In the genomic region with DNA sequence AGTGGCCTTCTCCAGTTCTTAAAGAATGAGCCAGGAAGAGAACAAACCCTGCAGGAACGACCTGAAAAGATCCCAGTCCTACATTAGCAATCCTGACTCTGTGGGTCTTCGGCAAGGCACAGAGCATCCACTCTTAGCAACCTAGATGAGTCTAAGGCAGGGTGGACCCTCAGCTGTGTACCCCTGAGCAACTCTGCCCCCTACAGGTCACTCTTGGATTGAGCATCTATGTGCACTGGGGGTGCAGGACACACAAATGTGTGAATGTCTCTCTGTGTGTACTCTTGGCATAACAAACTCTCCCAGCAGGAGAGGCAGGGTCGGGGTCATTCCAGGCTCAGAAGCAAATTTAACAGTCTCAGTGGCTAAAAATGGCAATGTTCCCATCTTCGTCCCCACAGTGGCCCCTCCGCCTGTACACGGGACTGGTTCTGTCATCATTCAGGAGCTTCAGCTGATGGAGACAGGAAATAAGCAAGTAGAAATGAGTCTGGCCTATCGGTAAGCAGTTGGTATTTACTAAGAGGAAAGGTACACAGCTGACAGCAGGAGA, we compare ENCODE assay signal across 8 mouse cellular contexts. TPM values are rescaled to one million over a fixed set of nuclear protein-coding genes. Genes with fewer than 3 reads are reported as not detected.
A peak's percentile ranks its signal among the peaks of the same experiment; 100 is the strongest.
DNase-seq lines count a peak whose midpoint lies in the region; ATAC-seq and TF ChIP-seq lines count a peak whose summit lies in the region.

No protein-coding gene starts in this region.

- ATAC-seq in limb, embryonic 11.5 days (ENCODE audit: insufficient number of reproducible peaks, low FRiP score, low TSS enrichment, low read depth): no peak
- ATAC-seq in forebrain, embryonic 13.5 days: no peak

- WGBS in cerebellum, adult 2 months: 50% methylated on average over 7 of the region's 7 CpGs
- 79% methylated on average over 7 of the region's 7 CpGs for WGBS in limb, embryonic 11.5 days
- 84% methylated on average over 7 of the region's 7 CpGs for WGBS in limb, embryonic 10.5 days
- 75% methylated on average over 7 of the region's 7 CpGs for WGBS in forebrain, embryonic 13.5 days

- H3K36me3 ChIP-seq in limb, embryonic 11.5 days (ENCODE audit: control insufficient read depth, insufficient read depth, low read length): no peaks in the 10 kb centered on the region
- H3K36me3 ChIP-seq in limb, embryonic 10.5 days: no peaks in the 10 kb centered on the region
- H3K36me3 ChIP-seq in forebrain, embryonic 13.5 days (ENCODE audit: poor library complexity, severe bottlenecking): no peaks in the 10 kb centered on the region

- H3K27me3 ChIP-seq in cerebellum, adult 2 months (ENCODE audit: control insufficient read depth, insufficient read depth, low read length): no peaks in the 10 kb centered on the region
- no peaks in the 10 kb centered on the region for H3K27me3 ChIP-seq in limb, embryonic 11.5 days (ENCODE audit: control insufficient read depth, insufficient read depth, low read length)
- no peaks in the 10 kb centered on the region for H3K27me3 ChIP-seq in limb, embryonic 10.5 days (ENCODE audit: low read depth, poor library complexity, severe bottlenecking)
- no peaks in the 10 kb centered on the region for H3K27me3 ChIP-seq in forebrain, embryonic 13.5 days

- H3K27ac ChIP-seq in cerebellum, adult 2 months (ENCODE audit: insufficient read depth, low read length): no peak overlapping the region
- no peak overlapping the region for H3K27ac ChIP-seq in limb, embryonic 11.5 days (replicated peaks; ENCODE audit: low read depth, low read length)
- H3K27ac ChIP-seq in limb, embryonic 10.5 days: no peak overlapping the region
- H3K27ac ChIP-seq in forebrain, embryonic 13.5 days: no peak overlapping the region

- peak; percentile 23; the same call in 1 of the 2 replicates for TF ChIP-seq CTCF in cerebellum, adult 2 months (IDR thresholded peaks at IDR 0.05; ENCODE audit: borderline replicate concordance, insufficient read depth, low read depth, low read length)

- no peak for DNase-seq in cerebellum, adult 2 months
- DNase-seq in cerebellum, postnatal 36 days: no peak
- DNase-seq in limb, embryonic 11.5 days (ENCODE audit: low spot score): peak; percentile 36
- no peak for DNase-seq in limb, embryonic 10.5 days (ENCODE audit: low spot score)
- DNase-seq in c-Kit-positive CD71-positive TER-119-positive erythroid progenitor cells, embryonic 14.5 days (ENCODE audit: low spot score): peak; percentile 6
- peak; percentile 70 for DNase-seq in lung, postnatal 10 days
- DNase-seq in urinary bladder, postnatal 10 days (ENCODE audit: low spot score): no peak

- no peak overlapping the region for H3K4me3 ChIP-seq in cerebellum, adult 2 months (replicated peaks; ENCODE audit: insufficient read depth, low read depth, low read length)
- no peak overlapping the region for H3K4me3 ChIP-seq in limb, embryonic 11.5 days (ENCODE audit: low read depth, low read length)
- H3K4me3 ChIP-seq in limb, embryonic 10.5 days: no peak overlapping the region
- no peak overlapping the region for H3K4me3 ChIP-seq in forebrain, embryonic 13.5 days

- no peaks in the 10 kb centered on the region for H3K9me3 ChIP-seq in limb, embryonic 11.5 days (ENCODE audit: control insufficient read depth, low read length)
- no peaks in the 10 kb centered on the region for H3K9me3 ChIP-seq in limb, embryonic 10.5 days (replicated peaks)
- no peaks in the 10 kb centered on the region for H3K9me3 ChIP-seq in forebrain, embryonic 13.5 days (replicated peaks)

- no peaks in the 10 kb centered on the region for H3K4me1 ChIP-seq in cerebellum, adult 2 months (ENCODE audit: control insufficient read depth, insufficient read depth, low read length)
- no peaks in the 10 kb centered on the region for H3K4me1 ChIP-seq in limb, embryonic 11.5 days (ENCODE audit: control insufficient read depth, insufficient read depth, low read length)
- peaks cover 5% of the 10 kb centered on the region; the same call in 1 of the 2 replicates for H3K4me1 ChIP-seq in limb, embryonic 10.5 days
- H3K4me1 ChIP-seq in forebrain, embryonic 13.5 days: peaks cover 11% of the 10 kb centered on the region; the same call in 1 of the 2 replicates

- no peak overlapping the region for H3K9ac ChIP-seq in limb, embryonic 11.5 days (ENCODE audit: low read length)
- no peak overlapping the region for H3K9ac ChIP-seq in forebrain, embryonic 13.5 days

- H3K4me2 ChIP-seq in limb, embryonic 11.5 days (ENCODE audit: low read depth, severe bottlenecking): no peak overlapping the region
- no peak overlapping the region for H3K4me2 ChIP-seq in forebrain, embryonic 13.5 days

- TF ChIP-seq POLR2A in cerebellum, adult 2 months (IDR thresholded peaks at IDR 0.05; ENCODE audit: borderline replicate concordance, insufficient read depth, low read length): no peak

RNA-seq across cellular contexts. Expression of a gene that starts 39.3 kb away (rescaled TPM):
- polyA plus RNA-seq in cerebellum, adult 2 months (2012; rRNA removed): 5.7 and 6.3 TPM in 2 replicates
- polyA plus RNA-seq in limb, embryonic 11.5 days (2014; fragmentation: Nextera tagmentation; extraction: Ambion mirVana): 11.6 and 13.8 TPM in 2 replicates
- 9.7 and 11.7 TPM in 2 replicates for polyA plus RNA-seq in limb, embryonic 10.5 days (2016; fragmentation: Nextera tagmentation; extraction: Ambion mirVana)
- polyA plus RNA-seq in forebrain, embryonic 13.5 days (2015; fragmentation: Nextera tagmentation; extraction: Ambion mirVana): 3.5 and 4.1 TPM in 2 replicates

Comparison
In these comparisons a context has a peak if more than half of its experiments do, and no peak if none do; other contexts are left out.
1. DNase-seq: peak in limb, embryonic 11.5 days (single experiment), c-Kit-positive CD71-positive TER-119-positive erythroid progenitor cells, embryonic 14.5 days (single experiment) and lung, postnatal 10 days (single experiment); none in cerebellum, adult 2 months (0 of 2), cerebellum, postnatal 36 days (0 of 2), limb, embryonic 10.5 days (single experiment) and urinary bladder, postnatal 10 days (single experiment).